Mouse (Mus musculus) ovary, adult 10 weeks (tissue): ENCODE data around the gene Vmn1r90. TPM values are rescaled to one million over a fixed set of nuclear protein-coding genes. Genes with fewer than 3 reads are reported as not detected.

Source experiments
- polyA plus RNA-seq: library from polyadenylated mRNA; stranded (reverse); fragments of 350-450 nt; fragmentation: Illumina TruSeq; extraction: RNeasy Lipid Tissue Mini Kit (QIAGEN cat#74804); gene quantifications from one replicate; pipeline ENCODE4 v1.2.3, GENCODE M21; 2014

The Vmn1r90 gene
- 0.26 TPM for polyA plus RNA-seq

GRCm38 (mm10) chr7:14563406-14563805, at the start of gene Vmn1r90:
Gene Vmn1r90, minus strand, starts transcription at chr7:14563506.

Other genes with a start within 250 kb of the Vmn1r90 start
- not detected for gene Obox8, start 229.9 kb downstream of the Vmn1r90 start, polyA plus RNA-seq
- gene Sult2a8, start 116.7 kb downstream of the Vmn1r90 start, polyA plus RNA-seq, result not detected
- not detected for gene Sult2a7, start 69.3 kb downstream of the Vmn1r90 start, polyA plus RNA-seq
- 11.9 TPM for gene Obox7, start 96.0 kb upstream of the Vmn1r90 start, polyA plus RNA-seq